Mouse (Mus musculus): ENCODE results near the gene Fos.

- no peak for TF ChIP-seq ZC3H11A (IDR thresholded peaks at IDR 0.05; ENCODE audit: borderline replicate concordance, low read depth, low read length)
- no peak for TF ChIP-seq CHD2 (IDR thresholded peaks at IDR 0.05; ENCODE audit: low read depth, low read length)
- no peak for TF ChIP-seq MAFK (IDR thresholded peaks at IDR 0.05; ENCODE audit: insufficient read depth, low read depth, low read length)
- no peak for TF ChIP-seq ZNF384 (IDR thresholded peaks at IDR 0.05; ENCODE audit: low read depth, low read length)
These were observed 8.8 kb upstream of the Fos start for GRCm38 (mm10) chr12:85464902-85465301.

All from ES-E14 (cell line).